Mouse (Mus musculus) MEL (cell line): ENCODE measurements around the gene Plekha5. TPM values are rescaled to one million over a fixed set of nuclear protein-coding genes. Genes with fewer than 3 reads are reported as not detected.

Source experiments
- DNase-seq: peaks from one replicate; pipeline ENCODE4 v3.0.0; 2011; ENCODE audit warnings: low read depth, low spot score
- H3K27ac ChIP-seq: 2 replicates; pipeline ENCODE4 v1.5.1; 2012; ENCODE audit warnings: low read depth, mild to moderate bottlenecking, control low read depth, low read length, moderate library complexity; ENCODE audit not compliant: control insufficient read depth
- H3K27me3 ChIP-seq, 2 experiments: fragments of 150-350 bp in 1 of 2; sonication (generic) in 1 of 2; 2 replicates each; pipeline ENCODE4 v1.6.1; 2012; ENCODE audit warnings: low read length in 2 of 2, mild to moderate bottlenecking in 2 of 2, improper control_type of control experiment in 1 of 2, moderate library complexity in 1 of 2; ENCODE audit not compliant: insufficient read depth in 2 of 2, control insufficient read depth in 1 of 2
- H3K36me3 ChIP-seq, 2 experiments: 2 replicates each; pipeline ENCODE4 v1.6.1; 2012 to 2014; ENCODE audit warnings: low read length in 2 of 2, improper control_type of control experiment in 1 of 2, inconsistent platforms in 1 of 2, mild to moderate bottlenecking in 1 of 2; ENCODE audit not compliant: insufficient read depth in 2 of 2, control insufficient read depth in 1 of 2
- H3K4me1 ChIP-seq, 2 experiments: fragments of 150-350 bp in 1 of 2; sonication (generic) in 1 of 2; 2 replicates each; pipeline ENCODE4 v1.6.1; 2012; ENCODE audit warnings: low read length in 2 of 2, improper control_type of control experiment in 1 of 2, mild to moderate bottlenecking in 1 of 2; ENCODE audit not compliant: insufficient read depth in 2 of 2, control insufficient read depth in 1 of 2
- H3K4me3 ChIP-seq, 2 experiments: fragments of 150-350 bp in 1 of 2; sonication (generic) in 1 of 2; 2 replicates each; pipeline ENCODE4 v1.5.1; 2012; ENCODE audit warnings: low read depth in 2 of 2, low read length in 2 of 2, mild to moderate bottlenecking in 2 of 2, moderate library complexity in 2 of 2, control low read depth in 1 of 2, improper control_type of control experiment in 1 of 2; ENCODE audit not compliant: control insufficient read depth in 1 of 2, insufficient read depth in 1 of 2
- H3K79me2 ChIP-seq: 2 replicates; pipeline ENCODE4 v1.6.1; 2012; ENCODE audit warnings: mild to moderate bottlenecking, low read length, moderate library complexity; ENCODE audit not compliant: control insufficient read depth, poor library complexity, insufficient read depth
- H3K9ac ChIP-seq: 2 replicates; pipeline ENCODE4 v1.6.1; 2012; ENCODE audit warnings: low read depth, mild to moderate bottlenecking, control low read depth, low read length, moderate library complexity; ENCODE audit not compliant: control insufficient read depth, poor library complexity, severe bottlenecking
- H3K9me3 ChIP-seq: fragments of 150-350 bp; sonication (generic); replicated peaks from 2 replicates; pipeline ENCODE4 v1.6.1; 2012; ENCODE audit warnings: mild to moderate bottlenecking, low read length, improper control_type of control experiment, moderate library complexity; ENCODE audit not compliant: insufficient read depth
- BHLHE40 ChIP-seq: IDR thresholded peaks from 2 replicates; pipeline ENCODE4 v1.6.1; 2012; ENCODE audit warnings: low read depth, mild to moderate bottlenecking, inconsistent platforms, low read length, improper control_type of control experiment, borderline replicate concordance
- CHD1 ChIP-seq: IDR thresholded peaks from 2 replicates; pipeline ENCODE4 v1.6.1; 2012; ENCODE audit warnings: low read depth, mild to moderate bottlenecking, inconsistent platforms, low read length, improper control_type of control experiment
- CTCF ChIP-seq, 3 experiments: IDR thresholded peaks in 2 of 3; conservative IDR thresholded peaks in 1 of 3; 2 replicates each; pipeline ENCODE4 v1.5.1; 2011 to 2012; ENCODE audit warnings: low read length in 3 of 3, low read depth in 2 of 3, mild to moderate bottlenecking in 2 of 3, improper control_type of control experiment in 1 of 3, inconsistent platforms in 1 of 3, mixed read lengths in 1 of 3, moderate library complexity in 1 of 3; ENCODE audit not compliant: control insufficient read depth in 1 of 3, insufficient read depth in 1 of 3, poor library complexity in 1 of 3, severe bottlenecking in 1 of 3
- EP300 ChIP-seq, 2 experiments: IDR thresholded peaks; 2 replicates each; pipeline ENCODE4 v1.6.1; 2011; ENCODE audit warnings: improper control_type of control experiment in 2 of 2, low read length in 2 of 2, low read depth in 1 of 2, mild to moderate bottlenecking in 1 of 2
- KAT2A ChIP-seq: conservative IDR thresholded peaks from 2 replicates; pipeline ENCODE4 v1.6.1; 2012; ENCODE audit warnings: low read depth, low read length, improper control_type of control experiment, inconsistent platforms
- MXI1 ChIP-seq: IDR thresholded peaks from 2 replicates; pipeline ENCODE4 v1.6.1; 2011; ENCODE audit warnings: mild to moderate bottlenecking, low read depth, low read length, improper control_type of control experiment
- MYB ChIP-seq: IDR thresholded peaks from 2 replicates; pipeline ENCODE4 v1.6.1; 2011; ENCODE audit warnings: mild to moderate bottlenecking, low read depth, low read length, improper control_type of control experiment
- MYC ChIP-seq: IDR thresholded peaks from 2 replicates; pipeline ENCODE4 v1.6.1; 2011; ENCODE audit warnings: low read depth, mild to moderate bottlenecking, low read length, improper control_type of control experiment, moderate library complexity
- POLR2AphosphoS2 ChIP-seq: IDR thresholded peaks from 2 replicates; pipeline ENCODE4 v1.6.1; 2011; ENCODE audit warnings: low read length, improper control_type of control experiment
- SIN3A ChIP-seq: IDR thresholded peaks from 2 replicates; pipeline ENCODE4 v1.6.1; 2012; ENCODE audit warnings: low read length, improper control_type of control experiment, inconsistent platforms
- SMC3 ChIP-seq: IDR thresholded peaks from 2 replicates; pipeline ENCODE4 v1.6.1; 2011; ENCODE audit warnings: low read depth, low read length, improper control_type of control experiment
- TAL1 ChIP-seq: IDR thresholded peaks from 2 replicates; pipeline ENCODE4 v1.6.1; 2012; ENCODE audit warnings: mild to moderate bottlenecking, inconsistent platforms, low read length, moderate library complexity, mixed read lengths
- TCF12 ChIP-seq: IDR thresholded peaks from 2 replicates; pipeline ENCODE4 v1.6.1; 2014; ENCODE audit warnings: low read depth, mild to moderate bottlenecking, inconsistent platforms, low read length, improper control_type of control experiment, moderate library complexity
- UBTF ChIP-seq: IDR thresholded peaks from 2 replicates; pipeline ENCODE4 v1.6.1; 2012; ENCODE audit warnings: low read depth, mild to moderate bottlenecking, inconsistent platforms, low read length, improper control_type of control experiment, moderate library complexity, borderline replicate concordance; ENCODE audit not compliant: insufficient read depth
- polyA plus RNA-seq, 2 experiments: library from polyadenylated mRNA; stranded (reverse) in 1 of 2; unstranded in 1 of 2; fragments of >175 nt in 1 of 2; fragments of >200 nt in 1 of 2; gene quantifications; 2 replicates each; pipeline versions ENCODE4 v1.2.1 to v1.2.4; 2012; ENCODE audit warnings: low replicate concordance in 2 of 2, low read depth in 1 of 2; ENCODE audit not compliant: insufficient read length in 2 of 2, insufficient read depth in 1 of 2, missing spikeins in 1 of 2
- total RNA-seq: library from RNA; depleted of rRNA; stranded (reverse); fragments of 300-350 nt; gene quantifications from 2 replicates; pipeline ENCODE4 v1.2.3, GENCODE M21; 2012

The Plekha5 gene
- total and polyA plus RNA-seq, 3 experiments = 0.24 to 0.35 TPM; not detected in 1

- DNase-seq = no peak
- TF ChIP-seq MYB (no peak), BHLHE40 (no peak)
- Histone ChIP-seq H3K9me3 (no peaks in the 10 kb centered on the region), H3K9ac (no peak overlapping the region), H3K36me3 (no peaks in the 10 kb centered on the region), H3K27ac (no peak overlapping the region), H3K4me3 (no peak overlapping the region), H3K79me2 (no peaks in the 10 kb centered on the region), H3K27me3 (no peaks in the 10 kb centered on the region), H3K4me1 (no peaks in the 10 kb centered on the region)
Measured at GRCm38 (mm10) chr6:140444855-140445465, 21.1 kb downstream of the Plekha5 start.

GRCm38 (mm10) chr6:140448010-140448739 is 24.3 kb downstream of the Plekha5 start:
- Histone ChIP-seq H3K36me3 (no peaks in the 10 kb centered on the region), H3K27me3 (no peaks in the 10 kb centered on the region), H3K4me1 (no peaks in the 10 kb centered on the region), H3K27ac (no peak overlapping the region), H3K79me2 (no peaks in the 10 kb centered on the region), H3K4me3 (no peak overlapping the region), H3K9ac (no peak overlapping the region), H3K9me3 (no peaks in the 10 kb centered on the region)
- DNase-seq = no peak
- no peak for TF ChIP-seq SMC3
- TF ChIP-seq CTCF (IDR thresholded peaks at IDR 0.05 in 2 of 3, conservative IDR thresholded peaks at IDR 0.05 in 1 of 3; ENCODE audit: control insufficient read depth in 1 of 3, insufficient read depth in 1 of 3, low read depth in 2 of 3, low read length in 3 of 3, poor library complexity in 1 of 3, severe bottlenecking in 1 of 3) = no peak
- no peak for TF ChIP-seq TCF12
- no peak for TF ChIP-seq MXI1
- TF ChIP-seq MYC = no peak
- TF ChIP-seq TAL1 = no peak
- no peak for TF ChIP-seq EP300 (IDR thresholded peaks at IDR 0.05; ENCODE audit: low read depth in 1 of 2, low read length in 2 of 2)
- no peak for TF ChIP-seq CHD1
- no peak for TF ChIP-seq UBTF
- TF ChIP-seq SIN3A = no peak
- TF ChIP-seq KAT2A = no peak

GRCm38 (mm10) chr6:140450693-140451092 is 26.8 kb downstream of the Plekha5 start:
- Histone ChIP-seq H3K79me2 (no peaks in the 10 kb centered on the region), H3K27ac (no peak overlapping the region), H3K27me3 (no peaks in the 10 kb centered on the region), H3K36me3 (no peaks in the 10 kb centered on the region), H3K4me1 (no peaks in the 10 kb centered on the region), H3K4me3 (no peak overlapping the region), H3K9me3 (no peaks in the 10 kb centered on the region), H3K9ac (no peak overlapping the region)
- no peak for DNase-seq
- TF ChIP-seq SMC3 = no peak
- no peak for TF ChIP-seq CHD1
- TF ChIP-seq EP300 (IDR thresholded peaks at IDR 0.05; ENCODE audit: low read depth in 1 of 2, low read length in 2 of 2) = no peak
- TF ChIP-seq POLR2AphosphoS2 = no peak
- no peak for TF ChIP-seq BHLHE40
